Mouse (Mus musculus): Measurements from ENCODE around the gene Crym.

The Crym gene

GRCm38 (mm10) chr7:120163581-120164251 is 38.2 kb downstream of the Crym start:
- DNase-seq (ENCODE audit: extremely low read depth, low read depth): no peak

GRCm38 (mm10) chr7:120158121-120158613 is 43.7 kb downstream of the Crym start:
- DNase-seq (ENCODE audit: extremely low read depth, low read depth): no peak

DNA sequence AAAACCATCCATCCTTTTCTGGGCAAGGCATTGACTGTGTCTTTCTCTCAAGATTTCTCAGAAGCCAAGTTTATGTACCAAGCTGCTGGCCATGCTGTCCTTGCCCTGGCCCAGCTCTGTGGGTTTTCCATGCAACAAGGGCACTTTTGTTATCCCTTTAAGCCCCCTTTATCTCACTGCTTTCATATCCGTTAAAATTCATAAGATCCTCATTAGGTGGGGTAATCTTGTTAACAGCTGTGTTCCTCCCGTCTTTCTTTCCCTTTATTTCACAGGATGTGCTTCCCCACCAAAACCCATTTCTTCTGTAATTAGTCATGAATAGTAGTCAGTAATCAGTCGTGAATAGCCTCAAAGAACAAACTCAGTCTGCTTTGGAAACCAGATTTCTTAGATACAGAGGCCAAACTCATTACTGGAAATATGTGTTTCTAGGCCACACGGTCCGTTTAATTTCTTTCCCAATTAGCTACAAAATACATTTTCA is 44.3 kb downstream of the Crym start:
- DNase-seq (ENCODE audit: extremely low read depth, low read depth): no peak

DNA sequence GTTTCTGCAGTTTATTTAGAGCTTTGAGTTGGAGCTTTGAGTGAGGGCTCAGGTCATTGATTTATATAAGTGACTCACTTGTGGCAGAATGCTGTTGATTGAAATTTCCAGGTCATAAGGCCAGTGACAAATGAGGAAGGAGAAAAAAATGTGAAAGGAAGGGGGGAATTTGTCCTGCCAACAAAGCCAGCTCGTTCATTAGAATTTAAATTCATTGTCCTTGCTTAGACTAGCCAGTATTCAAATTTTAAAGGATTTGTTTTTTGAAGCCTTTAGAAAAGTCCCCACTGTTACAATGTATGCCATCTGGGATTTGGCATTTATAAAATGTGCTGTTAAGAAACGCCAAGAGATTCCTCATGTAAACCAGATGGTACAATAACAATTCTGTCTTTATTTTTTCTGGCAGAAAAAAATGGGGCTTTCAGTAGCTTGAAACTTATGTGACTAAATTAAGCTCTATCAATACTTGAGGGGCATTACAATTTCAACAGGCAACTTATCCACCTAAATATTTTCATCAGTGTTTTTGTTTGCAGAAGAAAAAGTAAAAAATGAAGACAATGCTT is 45.0 kb downstream of the Crym start:
- no peak for DNase-seq (ENCODE audit: extremely low read depth, low read depth)

DNA sequence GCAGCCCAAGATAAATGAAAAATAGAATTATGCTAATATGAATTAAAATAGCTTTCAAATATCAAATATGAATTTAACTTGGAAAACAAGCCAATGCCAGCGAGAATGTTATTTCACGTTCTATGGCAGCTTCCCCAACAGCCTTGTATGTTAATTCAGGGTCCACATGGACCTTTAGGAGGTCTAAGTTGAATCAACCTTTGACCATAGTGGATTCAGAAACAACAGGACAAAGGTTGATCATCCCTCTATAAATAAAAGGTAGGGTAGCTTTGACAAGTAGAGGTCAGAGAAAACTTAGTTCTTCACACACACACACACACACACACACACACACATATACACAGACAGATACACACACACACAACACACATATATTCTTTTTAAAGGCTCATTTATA is 51.0 kb downstream of the Crym start:
- no peak for DNase-seq (ENCODE audit: extremely low read depth, low read depth)

- DNase-seq (ENCODE audit: extremely low read depth, low read depth): no peak
Measured at GRCm38 (mm10) chr7:120150257-120150656, 51.7 kb downstream of the Crym start.

DNA sequence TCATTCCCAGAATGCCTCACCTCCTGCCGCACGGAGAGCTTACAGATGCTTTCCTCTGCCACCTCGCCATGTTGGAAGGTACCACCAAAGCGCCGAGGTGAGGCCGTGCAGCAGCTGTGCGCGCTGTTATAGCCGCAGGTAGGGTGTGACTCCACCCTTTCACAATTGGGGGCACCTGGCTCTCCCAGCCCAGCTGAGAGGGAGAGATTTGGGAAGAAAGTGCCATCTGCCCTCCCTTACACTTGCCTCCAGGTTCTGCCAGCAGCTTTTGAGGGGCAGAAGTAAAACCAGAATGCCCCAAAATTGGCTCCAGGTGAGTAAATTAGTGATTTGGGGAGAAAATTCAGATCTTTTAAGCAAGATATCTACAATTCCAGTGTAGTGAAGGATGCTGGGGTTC is 56.7 kb downstream of the Crym start, which contains the start of gene Zp2:
Zp2 (minus strand) TSS at position 101 of the 400 bp plus-strand sequence.
- DNase-seq (ENCODE audit: extremely low read depth, low read depth): no peak

DNA sequence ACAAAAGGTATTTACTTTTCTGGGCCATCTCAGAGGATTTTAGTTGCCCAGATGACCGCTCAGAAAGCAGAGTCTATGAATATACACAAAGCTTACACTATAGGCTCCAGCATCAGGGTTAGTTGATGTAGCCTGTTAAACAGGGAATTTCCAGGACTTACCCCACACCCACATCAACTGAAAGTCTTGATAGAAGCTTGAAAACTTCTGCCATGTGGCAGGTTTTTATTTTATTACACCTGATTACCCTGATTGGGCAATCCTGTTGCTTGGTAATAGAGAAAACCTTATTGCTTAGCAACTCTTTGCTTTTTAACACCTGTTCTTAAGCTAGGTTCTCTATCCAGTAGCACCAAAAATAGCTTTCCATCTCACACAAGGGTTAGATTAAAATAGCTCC is 59.2 kb downstream of the Crym start:
- DNase-seq (ENCODE audit: extremely low read depth, low read depth): no peak

All from MEL-GATA-1-ER (cell line).